Comparison of ENCODE assay signal across 9 mouse cellular contexts in the genomic region with DNA sequence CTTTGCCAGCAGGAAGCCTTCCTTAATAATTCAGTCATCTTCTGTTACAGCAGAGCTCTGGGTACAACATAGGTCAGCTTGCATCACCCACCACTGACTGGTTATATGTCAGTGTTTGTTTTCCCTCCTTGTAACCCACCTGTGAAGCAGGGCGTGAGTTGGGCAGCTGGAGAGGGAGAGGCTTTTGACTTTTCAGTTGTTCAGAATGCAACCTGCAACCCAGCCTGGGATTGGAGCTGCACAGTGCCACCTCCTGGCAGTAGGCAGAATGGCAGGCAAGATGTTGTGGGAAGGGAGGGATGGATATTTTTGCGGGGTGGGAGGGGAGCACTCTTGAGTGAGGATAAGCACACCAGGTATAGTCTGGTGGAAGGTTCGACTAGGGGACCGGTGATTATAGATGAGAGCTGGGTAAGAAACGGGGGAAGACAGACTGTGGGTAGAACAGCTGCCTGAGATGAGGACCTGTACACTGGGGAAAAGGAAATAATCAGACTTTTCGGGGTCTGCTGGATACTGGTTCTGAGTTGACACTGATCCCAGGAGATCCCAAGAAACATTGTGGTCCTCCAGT. TPM values are rescaled to one million over a fixed set of nuclear protein-coding genes. Genes with fewer than 3 reads are reported as not detected.
A peak's percentile ranks its signal among the peaks of the same experiment; 100 is the strongest.
DNase-seq lines count a peak whose midpoint lies in the region; ATAC-seq and TF ChIP-seq lines count a peak whose summit lies in the region.
"Had no signal": no experiment of that assay in that cellular context is flagged by ENCODE, and none has a peak within 500 bp of the region (broad histone marks: within the 10 kb centered on the region; RNA-seq: fewer than 3 reads in every experiment).

No protein-coding gene starts in this region.

- peak; percentile 57; the same call in 1 of the 2 replicates for ATAC-seq in forebrain, embryonic 14.5 days
- ATAC-seq in kidney, embryonic 16.5 days (ENCODE audit: low FRiP score, low TSS enrichment), result 0 out of 2 replicates have a peak, but pooled peaks have one; percentile 9
- no peak for ATAC-seq in lung, embryonic 15.5 days (ENCODE audit: borderline replicate concordance, extremely low read depth, low FRiP score, low TSS enrichment)
- ATAC-seq in neural tube, embryonic 15.5 days (ENCODE audit: low FRiP score), result 0 out of 2 replicates have a peak, but pooled peaks have one; percentile 32

- TF ChIP-seq POLR2A in bone marrow macrophage, adult 2 months (IDR thresholded peaks at IDR 0.05; ENCODE audit: borderline replicate concordance, low read depth, low read length), result no peak

- no peak overlapping the region for H3K4me3 ChIP-seq in bone marrow macrophage, adult 2 months (ENCODE audit: insufficient read depth, low read length)
- H3K4me3 ChIP-seq in forebrain, embryonic 14.5 days (ENCODE audit: low read depth, low read length), result no peak overlapping the region
- no peak overlapping the region for H3K4me3 ChIP-seq in kidney, embryonic 16.5 days (ENCODE audit: low read length)
- no peak overlapping the region for H3K4me3 ChIP-seq in lung, embryonic 15.5 days
- H3K4me3 ChIP-seq in neural tube, embryonic 15.5 days (replicated peaks), result no peak overlapping the region

- 20% methylated on average over 6 of the region's 6 CpGs for WGBS in forebrain, embryonic 14.5 days
- 18% methylated on average over 6 of the region's 6 CpGs for WGBS in kidney, embryonic 16.5 days
- 17% methylated on average over 6 of the region's 6 CpGs for WGBS in lung, embryonic 15.5 days
- 23% methylated on average over 6 of the region's 6 CpGs for WGBS in neural tube, embryonic 15.5 days

- no peaks in the 10 kb centered on the region for H3K27me3 ChIP-seq in forebrain, embryonic 14.5 days (replicated peaks; ENCODE audit: control insufficient read depth, insufficient read depth, low read length)
- H3K27me3 ChIP-seq in kidney, embryonic 16.5 days (ENCODE audit: insufficient read depth, low read length), result no peaks in the 10 kb centered on the region
- H3K27me3 ChIP-seq in lung, embryonic 15.5 days, result no peaks in the 10 kb centered on the region
- peaks cover 46% of the 10 kb centered on the region for H3K27me3 ChIP-seq in neural tube, embryonic 15.5 days (replicated peaks)

- H3K4me2 ChIP-seq in forebrain, embryonic 14.5 days (ENCODE audit: low read length), result no peak overlapping the region
- no peak overlapping the region for H3K4me2 ChIP-seq in kidney, embryonic 16.5 days (replicated peaks; ENCODE audit: low read depth, low read length)
- H3K4me2 ChIP-seq in lung, embryonic 15.5 days, result no peak overlapping the region
- H3K4me2 ChIP-seq in neural tube, embryonic 15.5 days, result no peak overlapping the region

- H3K9me3 ChIP-seq in forebrain, embryonic 14.5 days (replicated peaks; ENCODE audit: control insufficient read depth, low read length), result no peaks in the 10 kb centered on the region
- no peaks in the 10 kb centered on the region for H3K9me3 ChIP-seq in kidney, embryonic 16.5 days (ENCODE audit: low read length)
- no peaks in the 10 kb centered on the region for H3K9me3 ChIP-seq in lung, embryonic 15.5 days
- H3K9me3 ChIP-seq in neural tube, embryonic 15.5 days (replicated peaks), result no peaks in the 10 kb centered on the region

- TF ChIP-seq CTCF in bone marrow macrophage, adult 2 months (IDR thresholded peaks at IDR 0.05; ENCODE audit: low read depth, low read length), result peak; percentile 95

- DNase-seq in 3134 (ENCODE audit: extremely low read depth, insufficient read length, low spot score), result peak; percentile 15
- peak; percentile 63 to 66 for DNase-seq in B cell, adult 2 months
- peak; percentile 62 for DNase-seq in forebrain, embryonic 14.5 days (ENCODE audit: low spot score)
- DNase-seq in yolk sac, embryonic 10.5 days (ENCODE audit: low spot score), result peak; percentile 63

- H3K9ac ChIP-seq in forebrain, embryonic 14.5 days (ENCODE audit: low read length), result no peak overlapping the region
- no peak overlapping the region for H3K9ac ChIP-seq in kidney, embryonic 16.5 days (replicated peaks; ENCODE audit: low read length)
- no peak overlapping the region for H3K9ac ChIP-seq in lung, embryonic 15.5 days
- no peak overlapping the region for H3K9ac ChIP-seq in neural tube, embryonic 15.5 days (replicated peaks)

- H3K4me1 ChIP-seq in bone marrow macrophage, adult 2 months (ENCODE audit: control insufficient read depth, insufficient read depth, low read length), result peaks cover 12% of the 10 kb centered on the region
- H3K4me1 ChIP-seq in forebrain, embryonic 14.5 days (ENCODE audit: control insufficient read depth, insufficient read depth, low read length), result no peaks in the 10 kb centered on the region
- H3K4me1 ChIP-seq in kidney, embryonic 16.5 days (ENCODE audit: insufficient read depth, low read length), result 0 out of 2 replicates have a peak, but pooled peaks cover 14% of the 10 kb centered on the region
- H3K4me1 ChIP-seq in lung, embryonic 15.5 days, result peaks cover 26% of the 10 kb centered on the region
- no peaks in the 10 kb centered on the region for H3K4me1 ChIP-seq in neural tube, embryonic 15.5 days

- H3K36me3 ChIP-seq in forebrain, embryonic 14.5 days (ENCODE audit: control insufficient read depth, insufficient read depth, low read length), result no peaks in the 10 kb centered on the region
- no peaks in the 10 kb centered on the region for H3K36me3 ChIP-seq in kidney, embryonic 16.5 days (ENCODE audit: insufficient read depth, low read length)
- no peaks in the 10 kb centered on the region for H3K36me3 ChIP-seq in lung, embryonic 15.5 days
- H3K36me3 ChIP-seq in neural tube, embryonic 15.5 days, result no peaks in the 10 kb centered on the region

- H3K27ac ChIP-seq in bone marrow macrophage, adult 2 months (ENCODE audit: insufficient read depth, low read depth, low read length), result no peak overlapping the region
- H3K27ac ChIP-seq in forebrain, embryonic 14.5 days (ENCODE audit: low read depth, low read length), result no peak overlapping the region
- H3K27ac ChIP-seq in kidney, embryonic 16.5 days (ENCODE audit: low read length), result no peak overlapping the region
- H3K27ac ChIP-seq in lung, embryonic 15.5 days, result peak overlapping the region; percentile 17; the same call in 1 of the 2 replicates
- H3K27ac ChIP-seq in neural tube, embryonic 15.5 days (replicated peaks), result no peak overlapping the region

RNA-seq across cellular contexts. Expression of a gene that starts 2.9 kb away (rescaled TPM):
- polyA plus RNA-seq in bone marrow macrophage, adult 2 months (2012; ENCODE audit: insufficient read depth, insufficient read length, missing spikeins), result 1.5 and 2.0 TPM in 2 replicates
- polyA plus RNA-seq in forebrain, embryonic 14.5 days (2014; fragmentation: Nextera tagmentation; extraction: Ambion mirVana), result 0.65 and 0.70 TPM in 2 replicates
- 292 and 326 TPM in 2 replicates for polyA plus RNA-seq in kidney, embryonic 16.5 days (2015; fragmentation: Nextera tagmentation; extraction: Ambion mirVana)
- 21.6 and 22.9 TPM in 2 replicates for polyA plus RNA-seq in lung, embryonic 15.5 days (2015; fragmentation: Nextera tagmentation; extraction: Ambion mirVana)
- polyA plus RNA-seq in neural tube, embryonic 15.5 days (2015; fragmentation: Nextera tagmentation; extraction: Ambion mirVana), result 3.0 and 6.7 TPM in 2 replicates

RNA-seq across cellular contexts. Expression of a gene that starts 29.4 kb away (rescaled TPM):
- polyA plus RNA-seq in bone marrow macrophage, adult 2 months (2012; ENCODE audit: insufficient read depth, insufficient read length, missing spikeins), result 4.1 and 4.4 TPM in 2 replicates
- 1.0 and 1.1 TPM in 2 replicates for polyA plus RNA-seq in forebrain, embryonic 14.5 days (2014; fragmentation: Nextera tagmentation; extraction: Ambion mirVana)
- 1.2 and 1.3 TPM in 2 replicates for polyA plus RNA-seq in kidney, embryonic 16.5 days (2015; fragmentation: Nextera tagmentation; extraction: Ambion mirVana)
- polyA plus RNA-seq in lung, embryonic 15.5 days (2015; fragmentation: Nextera tagmentation; extraction: Ambion mirVana), result 1.8 TPM in 2 replicates
- polyA plus RNA-seq in neural tube, embryonic 15.5 days (2015; fragmentation: Nextera tagmentation; extraction: Ambion mirVana), result 1.0 and 1.7 TPM in 2 replicates

RNA-seq across cellular contexts. Expression of a gene that starts 48.5 kb away (rescaled TPM):
- polyA plus RNA-seq in bone marrow macrophage, adult 2 months (2012; ENCODE audit: insufficient read depth, insufficient read length, missing spikeins), result not detected in 2 replicates
- 2.5 and 4.0 TPM in 2 replicates for polyA plus RNA-seq in forebrain, embryonic 14.5 days (2014; fragmentation: Nextera tagmentation; extraction: Ambion mirVana)
- polyA plus RNA-seq in kidney, embryonic 16.5 days (2015; fragmentation: Nextera tagmentation; extraction: Ambion mirVana), result 0.41 and 1.0 TPM in 2 replicates
- 0.06 TPM in 1 of 2 replicates, not detected in the other for polyA plus RNA-seq in lung, embryonic 15.5 days (2015; fragmentation: Nextera tagmentation; extraction: Ambion mirVana)
- polyA plus RNA-seq in neural tube, embryonic 15.5 days (2015; fragmentation: Nextera tagmentation; extraction: Ambion mirVana), result 9.1 and 10.3 TPM in 2 replicates
- polyA plus RNA-seq: heart, embryonic 14.5 days had no signal

Comparison
In these comparisons a context has a peak if more than half of its experiments do, and no peak if none do; other contexts are left out.
1. RNA of a gene that starts 2.9 kb away (polyA plus RNA-seq): 292 to 326 TPM in kidney, embryonic 16.5 days; 21.6 to 22.9 TPM in lung, embryonic 15.5 days, 3.0 to 6.7 TPM in neural tube, embryonic 15.5 days, 1.5 to 2.0 TPM in bone marrow macrophage, adult 2 months and 0.65 to 0.70 TPM in forebrain, embryonic 14.5 days; every median in the first group is over 10 times any median in the second.
2. Peak in every context shown above with its lines, with median percentiles within 50 percentile points of each other: DNase-seq.